Comparison of ENCODE assay signal across 10 mouse cellular contexts in genomic region chr8:120484460-120484859, GRCm38 (mm10).
DNase-seq lines count a peak whose midpoint lies in the region; ATAC-seq and TF ChIP-seq lines count a peak whose summit lies in the region.
"Had no signal": no experiment of that assay in that cellular context is flagged by ENCODE, and none has a peak within 500 bp of the region (broad histone marks: within the 10 kb centered on the region; RNA-seq: fewer than 3 reads in every experiment).

No protein-coding gene starts in this region.

- peak overlapping the region; percentile 35; the same call in 1 of the 2 replicates for H3K9ac ChIP-seq in hindbrain, postnatal 0 days (replicated peaks; ENCODE audit: low read length)
- peak overlapping the region; percentile 93 for H3K9ac ChIP-seq in neural tube, embryonic 13.5 days

- H3K4me1 ChIP-seq in forebrain, embryonic 10.5 days, result peaks cover 84% of the 10 kb centered on the region
- peaks cover 28% of the 10 kb centered on the region for H3K4me1 ChIP-seq in hindbrain, postnatal 0 days (ENCODE audit: insufficient read depth, low read length)
- H3K4me1 ChIP-seq in neural tube, embryonic 13.5 days (replicated peaks), result peaks cover 50% of the 10 kb centered on the region

- peak overlapping the region; percentile 98 for H3K27ac ChIP-seq in forebrain, embryonic 10.5 days
- H3K27ac ChIP-seq in hindbrain, postnatal 0 days, result peak overlapping the region; percentile 58; the same call in 1 of the 2 replicates
- peak overlapping the region; percentile 99 for H3K27ac ChIP-seq in neural tube, embryonic 13.5 days (replicated peaks)

- peak; percentile 41 for ATAC-seq in hindbrain, postnatal 0 days
- ATAC-seq in neural tube, embryonic 13.5 days (ENCODE audit: low read depth), result 0 out of 2 replicates have a peak, but pooled peaks have one; percentile 9

- H3K4me2 ChIP-seq in hindbrain, postnatal 0 days (ENCODE audit: low read depth, low read length), result no peak overlapping the region
- H3K4me2 ChIP-seq in neural tube, embryonic 13.5 days, result 0 out of 2 replicates have a peak overlapping the region, but pooled peaks have one; percentile 91

- H3K9me3 ChIP-seq in forebrain, embryonic 10.5 days, result no peaks in the 10 kb centered on the region
- H3K9me3 ChIP-seq in hindbrain, postnatal 0 days (ENCODE audit: low read length), result no peaks in the 10 kb centered on the region
- no peaks in the 10 kb centered on the region for H3K9me3 ChIP-seq in neural tube, embryonic 13.5 days
- H3K9me3 ChIP-seq: G1E had no signal

- H3K4me3 ChIP-seq in forebrain, embryonic 10.5 days, result no peak overlapping the region
- no peak overlapping the region for H3K4me3 ChIP-seq in hindbrain, postnatal 0 days (ENCODE audit: low read length)
- H3K4me3 ChIP-seq in neural tube, embryonic 13.5 days, result no peak overlapping the region

- WGBS in forebrain, embryonic 10.5 days, result 78% methylated on average over 6 of the region's 6 CpGs
- WGBS in hindbrain, postnatal 0 days, result 25% methylated on average over 6 of the region's 6 CpGs
- WGBS in neural tube, embryonic 13.5 days, result 15% methylated on average over 6 of the region's 6 CpGs

- peak; percentile 86 for DNase-seq in layer of hippocampus, adult 9-11 months
- DNase-seq in layer of hippocampus, postnatal 25 days (ENCODE audit: extremely low spot score in 1 of 2, low spot score in 1 of 2), result no peak
- DNase-seq in forebrain, embryonic 10.5 days (ENCODE audit: extremely low spot score, low spot score), result no peak
- peak; percentile 53 for DNase-seq in hindbrain, postnatal 0 days (ENCODE audit: low spot score)
- no peak for DNase-seq in urinary bladder, postnatal 36 days (ENCODE audit: low spot score in 2 of 2)
- no peak for DNase-seq in urinary bladder, postnatal 10 days (ENCODE audit: low spot score)
- no peak for DNase-seq in cerebellum, adult 18-20 months
- DNase-seq: embryo, embryonic 11 days had no signal

- no peaks in the 10 kb centered on the region for H3K36me3 ChIP-seq in forebrain, embryonic 10.5 days (replicated peaks)
- H3K36me3 ChIP-seq in hindbrain, postnatal 0 days (ENCODE audit: insufficient read depth, low read length), result no peaks in the 10 kb centered on the region
- no peaks in the 10 kb centered on the region for H3K36me3 ChIP-seq in neural tube, embryonic 13.5 days
- H3K36me3 ChIP-seq: G1E had no signal

- peaks cover 51% of the 10 kb centered on the region for H3K27me3 ChIP-seq in forebrain, embryonic 10.5 days (ENCODE audit: poor library complexity, severe bottlenecking)
- H3K27me3 ChIP-seq in hindbrain, postnatal 0 days (ENCODE audit: insufficient read depth, low read length), result no peaks in the 10 kb centered on the region
- H3K27me3 ChIP-seq in neural tube, embryonic 13.5 days, result no peaks in the 10 kb centered on the region

- no peak for TF ChIP-seq CTCF in hindbrain, postnatal 0 days (IDR thresholded peaks at IDR 0.05; ENCODE audit: low read depth)

Comparison
In these comparisons a context has a peak if more than half of its experiments do, and no peak if none do; other contexts are left out.
1. DNase-seq: peak in layer of hippocampus, adult 9-11 months (single experiment) and hindbrain, postnatal 0 days (single experiment); none in layer of hippocampus, postnatal 25 days (0 of 2), forebrain, embryonic 10.5 days (single experiment), urinary bladder, postnatal 36 days (0 of 2), urinary bladder, postnatal 10 days (single experiment) and cerebellum, adult 18-20 months (0 of 2).
2. Peak in every context shown above with its lines, with median percentiles within 50 percentile points of each other: H3K27ac ChIP-seq.